Mouse (Mus musculus): ENCODE data around the gene Utrn.

DNA sequence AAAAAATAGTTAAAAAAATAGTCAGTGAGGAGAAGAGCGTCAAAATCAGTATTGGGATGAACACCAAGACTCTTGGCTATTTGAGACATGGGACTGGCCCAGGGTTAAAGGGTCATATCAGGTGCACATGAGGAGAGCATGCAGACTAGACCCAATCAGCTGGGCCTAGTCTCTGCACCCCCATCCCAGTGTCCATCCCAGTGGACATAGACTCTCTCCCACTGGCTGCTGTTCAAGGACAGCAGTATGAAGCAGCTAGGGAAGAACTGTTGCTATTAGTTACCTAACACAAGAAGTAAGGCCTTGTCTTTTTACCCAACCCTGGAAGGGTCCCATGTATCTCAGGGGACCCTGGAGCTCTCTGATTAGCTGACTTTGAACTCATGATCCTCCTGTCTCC, 45.0 kb upstream of the Utrn start:
- TF ChIP-seq CTCF (IDR thresholded peaks at IDR 0.05) = no peak
- TF ChIP-seq EP300 (IDR thresholded peaks at IDR 0.05) = no peak

All from lung, postnatal 0 days (tissue).